11 mouse cellular contexts compared by ENCODE assay signal in the genomic region with DNA sequence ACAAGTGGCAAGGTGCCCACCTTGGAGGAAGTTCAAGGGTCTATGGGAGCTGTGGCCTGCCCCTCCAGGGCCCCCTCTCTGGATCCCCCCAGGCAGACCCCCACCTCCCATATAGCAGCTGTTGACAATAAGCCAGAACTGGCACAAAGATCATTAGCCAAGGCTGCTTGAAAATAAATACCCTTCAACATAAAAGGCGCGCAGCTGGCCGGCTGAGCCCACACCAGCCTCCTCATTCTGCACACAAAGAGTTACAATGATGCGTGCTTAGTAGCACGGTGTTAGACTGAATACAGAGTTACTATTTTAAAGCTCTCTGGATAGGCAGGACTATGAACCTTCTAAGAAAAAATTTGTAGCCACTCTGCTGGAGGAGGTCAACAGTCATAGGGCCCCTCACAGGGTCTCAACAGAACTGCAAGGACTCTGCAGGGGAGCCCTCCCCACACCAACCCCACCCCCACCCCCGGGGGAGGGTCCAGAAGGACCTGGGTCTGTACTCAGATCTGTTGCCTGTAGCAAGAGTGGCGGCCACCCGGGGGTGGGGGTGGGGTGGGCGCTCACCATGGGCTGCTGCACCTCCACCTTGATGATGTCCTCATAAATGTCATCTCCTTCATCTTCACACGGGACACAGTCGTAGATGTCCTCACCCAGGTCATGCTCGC. TPM values are rescaled to one million over a fixed set of nuclear protein-coding genes. Genes with fewer than 3 reads are reported as not detected.
DNase-seq lines count a peak whose midpoint lies in the region; ATAC-seq and TF ChIP-seq lines count a peak whose summit lies in the region.
"Had no signal": no experiment of that assay in that cellular context is flagged by ENCODE, and none has a peak within 500 bp of the region (broad histone marks: within the 10 kb centered on the region; RNA-seq: fewer than 3 reads in every experiment).

No protein-coding gene starts in this region.

- no peaks in the 10 kb centered on the region for H3K79me2 ChIP-seq in heart, adult 2 months (replicated peaks; ENCODE audit: control insufficient read depth, insufficient read depth, low read length)

- 0 out of 2 replicates have a peak, but pooled peaks have one; percentile 22 for ATAC-seq in embryonic facial prominence, embryonic 13.5 days (ENCODE audit: insufficient number of reproducible peaks, insufficient read depth, low FRiP score, low TSS enrichment, low read depth)
- peak; percentile 78 for ATAC-seq in hindbrain, embryonic 12.5 days (ENCODE audit: low FRiP score)
- peak; percentile 82 for ATAC-seq in midbrain, embryonic 12.5 days (ENCODE audit: low FRiP score, low read depth)

- peaks cover 13% of the 10 kb centered on the region; the same call in 1 of the 2 replicates for H3K36me3 ChIP-seq in embryonic facial prominence, embryonic 13.5 days
- peaks cover 4% of the 10 kb centered on the region; the same call in 1 of the 2 replicates for H3K36me3 ChIP-seq in hindbrain, embryonic 12.5 days
- 0 out of 2 replicates have a peak, but pooled peaks cover 22% of the 10 kb centered on the region for H3K36me3 ChIP-seq in midbrain, embryonic 12.5 days
- H3K36me3 ChIP-seq in heart, adult 2 months (ENCODE audit: control insufficient read depth, insufficient read depth, low read length), result no peaks in the 10 kb centered on the region

- H3K4me1 ChIP-seq in embryonic facial prominence, embryonic 13.5 days, result peaks cover 20% of the 10 kb centered on the region; the same call in 1 of the 2 replicates
- peaks cover 44% of the 10 kb centered on the region for H3K4me1 ChIP-seq in hindbrain, embryonic 12.5 days
- H3K4me1 ChIP-seq in midbrain, embryonic 12.5 days, result peaks cover 30% of the 10 kb centered on the region
- peaks cover 2% of the 10 kb centered on the region for H3K4me1 ChIP-seq in heart, adult 2 months (ENCODE audit: control insufficient read depth, insufficient read depth, low read length)

- 80% methylated on average over 12 of the region's 12 CpGs for WGBS in embryonic facial prominence, embryonic 13.5 days
- 53% methylated on average over 12 of the region's 12 CpGs for WGBS in hindbrain, embryonic 12.5 days
- 50% methylated on average over 12 of the region's 12 CpGs for WGBS in midbrain, embryonic 12.5 days
- WGBS in heart, adult 2 months, result 87% methylated on average over 12 of the region's 12 CpGs

- no peaks in the 10 kb centered on the region for H3K27me3 ChIP-seq in embryonic facial prominence, embryonic 13.5 days
- no peaks in the 10 kb centered on the region for H3K27me3 ChIP-seq in hindbrain, embryonic 12.5 days
- no peaks in the 10 kb centered on the region for H3K27me3 ChIP-seq in midbrain, embryonic 12.5 days
- no peaks in the 10 kb centered on the region for H3K27me3 ChIP-seq in heart, adult 2 months (ENCODE audit: control insufficient read depth, insufficient read depth, low read length)

- no peak overlapping the region for H3K9ac ChIP-seq in embryonic facial prominence, embryonic 13.5 days
- no peak overlapping the region for H3K9ac ChIP-seq in hindbrain, embryonic 12.5 days
- H3K9ac ChIP-seq in midbrain, embryonic 12.5 days (replicated peaks), result 0 out of 2 replicates have a peak overlapping the region, but pooled peaks have one; percentile 11
- H3K9ac ChIP-seq in heart, adult 2 months (ENCODE audit: low read depth, low read length), result no peak overlapping the region

- H3K4me3 ChIP-seq in embryonic facial prominence, embryonic 13.5 days, result no peak overlapping the region
- H3K4me3 ChIP-seq in hindbrain, embryonic 12.5 days, result no peak overlapping the region
- H3K4me3 ChIP-seq in midbrain, embryonic 12.5 days, result no peak overlapping the region
- no peak overlapping the region for H3K4me3 ChIP-seq in heart, adult 2 months

- no peak for TF ChIP-seq POLR2A in heart, adult 2 months (IDR thresholded peaks at IDR 0.05; ENCODE audit: insufficient read depth, low read depth, low read length)

- TF ChIP-seq EP300 in heart, adult 2 months (IDR thresholded peaks at IDR 0.05; ENCODE audit: insufficient read depth, low read depth, low read length), result no peak

- no peak for TF ChIP-seq CTCF in heart, adult 2 months (IDR thresholded peaks at IDR 0.05)

- H3K9me3 ChIP-seq in embryonic facial prominence, embryonic 13.5 days, result no peaks in the 10 kb centered on the region
- H3K9me3 ChIP-seq in hindbrain, embryonic 12.5 days (replicated peaks), result no peaks in the 10 kb centered on the region
- H3K9me3 ChIP-seq in midbrain, embryonic 12.5 days, result no peaks in the 10 kb centered on the region

- no peak overlapping the region for H3K4me2 ChIP-seq in embryonic facial prominence, embryonic 13.5 days
- H3K4me2 ChIP-seq in hindbrain, embryonic 12.5 days (replicated peaks), result peak overlapping the region; percentile 13; the same call in 1 of the 2 replicates
- H3K4me2 ChIP-seq in midbrain, embryonic 12.5 days (replicated peaks), result peak overlapping the region; percentile 30; the same call in 1 of the 2 replicates

- peak; percentile 45 for DNase-seq in embryo, embryonic 10.5 days (ENCODE audit: low spot score)
- DNase-seq in spleen, postnatal 36 days (ENCODE audit: low spot score in 2 of 2), result no peak
- no peak for DNase-seq in heart, adult 2 months
- DNase-seq in adrenal gland, postnatal 10 days, result no peak
- DNase-seq in layer of hippocampus, adult 9-11 months, result no peak
- DNase-seq: liver; lung, postnatal 14 days had no signal

- no peak overlapping the region for H3K27ac ChIP-seq in embryonic facial prominence, embryonic 13.5 days
- peak overlapping the region; percentile 90 for H3K27ac ChIP-seq in hindbrain, embryonic 12.5 days
- H3K27ac ChIP-seq in midbrain, embryonic 12.5 days (replicated peaks), result peak overlapping the region; percentile 92
- H3K27ac ChIP-seq in heart, adult 2 months, result no peak overlapping the region

- intact Hi-C loops in heart, adult 2 months (cut with DNase I), result no loop called here

RNA-seq across cellular contexts. Expression of gene Sardh, which starts 53.4 kb away (rescaled TPM):
- polyA plus RNA-seq in embryonic facial prominence, embryonic 13.5 days (2015; fragmentation: Nextera tagmentation; extraction: Ambion mirVana), result 5.1 and 5.8 TPM in 2 replicates
- 11.8 and 12.2 TPM in 2 replicates for polyA plus RNA-seq in hindbrain, embryonic 12.5 days (2016; fragmentation: Nextera tagmentation; extraction: Ambion mirVana)
- polyA plus RNA-seq in midbrain, embryonic 12.5 days (2016; fragmentation: Nextera tagmentation; extraction: Ambion mirVana), result 5.8 and 6.8 TPM in 2 replicates
- 1 to 10 TPM; 4.7 to 6.5 TPM for total RNA-seq in heart, adult 2 months (2021)
- polyA plus RNA-seq in heart, adult 2 months (2012; rRNA removed), result 18.0 and 19.1 TPM in 2 replicates
- 10 to 100 TPM; 46.6 to 79.0 TPM for total RNA-seq in adrenal gland, postnatal 10 days (2021)
- total RNA-seq: neutrophil, adult 5-6 weeks had no signal

Comparison
In these comparisons a context has a peak if more than half of its experiments do, and no peak if none do; other contexts are left out.
1. ATAC-seq: peak in every context shown above with its lines; median percentile 82 in midbrain, embryonic 12.5 days; 78 in hindbrain, embryonic 12.5 days; 22 in embryonic facial prominence, embryonic 13.5 days.
2. H3K27ac ChIP-seq: peak in hindbrain, embryonic 12.5 days (single experiment) and midbrain, embryonic 12.5 days (single experiment); none in embryonic facial prominence, embryonic 13.5 days (single experiment) and heart, adult 2 months (single experiment).